Mouse (Mus musculus) urinary bladder, postnatal 4 days (tissue): ENCODE results near the gene Cecr2.
"Not testable (repeated sequence)": the region's sequence is repeated elsewhere in the genome, so short reads cannot be mapped to it uniquely, and the experiment has no call there.

ENCODE experiments used
- DNase-seq, 2 experiments: peaks; one replicate each; pipeline ENCODE4 v3.0.0; 2021 to 2022; ENCODE audit warnings: low spot score in 2 of 2

The Cecr2 gene

DNA sequence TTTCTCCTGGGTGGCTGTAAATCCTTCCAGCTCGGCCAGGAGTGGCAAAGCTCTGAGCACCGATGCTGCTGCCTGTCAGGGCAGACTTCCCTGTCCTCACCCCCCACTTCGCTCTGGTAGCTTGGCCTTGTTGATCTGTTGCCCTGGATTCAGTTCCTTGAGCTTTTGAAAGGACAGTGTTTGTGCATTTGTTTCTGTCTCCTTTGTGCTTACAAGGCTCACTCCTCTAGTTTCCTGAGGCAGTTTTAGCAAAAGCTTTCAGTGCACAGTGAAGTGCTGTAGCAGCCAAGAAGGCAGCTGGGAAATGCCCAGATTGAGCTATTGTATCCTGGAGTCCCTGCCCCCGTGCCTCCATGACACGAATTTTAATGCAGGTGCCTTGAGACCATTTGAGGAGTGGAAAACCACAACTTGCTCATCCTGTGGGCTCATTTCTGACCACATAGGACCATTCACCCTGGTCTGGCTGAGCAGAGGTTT is 107.0 kb downstream of the Cecr2 start, which contains the start of gene Slc25a18:
TSS of gene Slc25a18 (plus strand) at position 430 of the 480 bp plus-strand sequence.
- DNase-seq = no peak

DNA sequence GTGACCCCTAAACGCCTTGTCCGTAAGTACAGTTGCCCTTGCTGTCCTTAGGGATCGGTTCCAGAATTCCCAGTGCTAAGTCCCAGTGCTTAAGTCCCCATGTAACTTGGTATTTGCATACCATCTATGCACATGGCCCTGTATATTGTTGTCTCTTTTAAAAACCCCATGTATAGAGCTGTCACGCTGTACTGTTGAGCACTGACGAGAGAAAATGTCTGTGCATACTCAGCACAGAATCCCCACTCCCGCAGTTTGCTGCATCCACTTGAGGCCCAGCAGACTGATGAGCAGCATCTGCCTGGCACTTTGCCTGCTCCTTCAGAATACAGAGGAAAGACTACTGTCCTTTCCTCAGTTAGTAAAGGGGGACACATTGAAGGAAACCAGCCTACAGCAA is 107.6 kb downstream of the Cecr2 start:
- no peak for DNase-seq

DNA sequence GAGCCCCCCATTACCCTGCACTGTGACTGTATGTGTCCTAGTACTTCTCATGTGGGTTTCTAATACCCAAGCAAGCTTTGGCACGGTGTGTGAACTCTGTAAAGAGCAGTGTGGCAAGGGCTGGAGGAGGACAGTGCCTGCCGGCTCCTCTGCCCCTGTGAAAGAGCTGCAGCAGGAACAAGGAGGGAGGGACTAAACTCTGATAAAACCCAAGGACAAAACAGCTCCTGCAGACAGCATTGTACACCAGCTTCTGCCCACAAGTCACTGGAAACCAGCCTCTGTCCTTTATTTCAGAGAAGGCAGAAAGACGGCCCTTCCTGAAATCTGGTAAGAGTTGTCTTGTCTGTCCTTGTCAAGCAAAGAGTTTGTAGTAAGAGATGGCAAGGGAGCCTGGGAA is 110.1 kb downstream of the Cecr2 start:
- DNase-seq = no peak

- DNase-seq = no peak
These were observed 111.4 kb downstream of the Cecr2 start for GRCm38 (mm10) chr6:120777533-120777932.

GRCm38 (mm10) chr6:120778226-120778625 is 112.1 kb downstream of the Cecr2 start:
- DNase-seq = no peak

DNA sequence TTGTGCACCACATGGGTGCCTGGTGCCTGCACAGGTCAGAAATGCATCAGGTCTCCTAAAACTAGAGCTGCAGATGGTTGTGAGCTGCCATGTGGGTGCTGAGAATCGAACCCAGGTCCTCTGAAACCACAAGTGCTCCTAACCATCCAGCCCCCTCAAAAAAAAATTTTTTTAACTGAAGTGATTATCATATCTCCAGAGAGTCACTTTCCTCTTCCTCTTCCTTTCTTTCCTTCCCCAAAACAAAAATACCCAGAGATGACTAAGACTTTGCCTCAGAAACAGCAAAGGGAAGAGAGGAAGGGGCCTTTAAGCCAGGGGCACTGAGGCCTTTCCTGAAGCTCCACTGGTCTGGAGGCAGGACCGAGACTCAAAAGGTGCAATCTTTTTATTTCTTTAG is 116.8 kb downstream of the Cecr2 start:
- no peak for DNase-seq

DNA sequence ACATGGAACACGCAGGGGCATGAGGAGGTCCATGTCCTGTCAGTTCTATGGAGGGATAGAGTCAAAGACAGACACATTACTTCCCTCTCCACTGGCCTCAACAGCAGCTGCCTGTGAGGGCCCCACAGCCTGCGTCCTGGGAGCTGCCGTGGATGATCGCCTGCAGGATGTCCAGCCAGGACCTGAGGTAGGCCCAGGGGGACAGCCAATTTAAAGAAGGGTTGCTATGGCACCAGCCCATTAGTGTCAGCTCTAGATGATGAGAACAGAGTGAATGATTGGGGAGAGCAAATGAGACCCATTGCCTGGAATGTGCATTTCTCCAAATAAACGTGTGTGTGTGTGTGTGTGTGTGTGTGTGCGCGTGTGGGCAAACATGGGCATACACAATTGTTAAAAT is 118.2 kb downstream of the Cecr2 start:
- no peak for DNase-seq

- no peak for DNase-seq
These were observed 122.0 kb downstream of the Cecr2 start for GRCm38 (mm10) chr6:120788068-120788607.

GRCm38 (mm10) chr6:120788904-120789303 is 122.7 kb downstream of the Cecr2 start:
- DNase-seq = no peak

DNA sequence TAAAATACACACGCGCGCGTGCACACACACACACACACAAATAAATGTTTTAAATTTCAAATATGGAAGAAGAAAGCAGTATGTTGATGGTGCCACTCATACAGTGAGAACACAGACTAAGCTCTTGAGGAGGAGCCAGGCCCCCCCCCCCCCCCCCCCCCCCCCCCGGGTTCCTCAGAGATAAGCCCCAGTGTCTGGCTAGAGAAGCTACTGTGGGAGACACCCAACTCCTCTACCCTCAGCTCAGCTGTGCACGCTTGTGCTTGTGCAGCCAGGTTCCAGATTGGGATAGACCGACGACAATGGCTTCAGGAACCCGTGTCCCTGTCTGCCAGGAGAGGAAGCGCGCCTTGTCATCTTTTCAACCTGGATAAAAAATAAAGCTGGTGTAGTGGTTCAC is 124.0 kb downstream of the Cecr2 start:
- DNase-seq = no peak

DNA sequence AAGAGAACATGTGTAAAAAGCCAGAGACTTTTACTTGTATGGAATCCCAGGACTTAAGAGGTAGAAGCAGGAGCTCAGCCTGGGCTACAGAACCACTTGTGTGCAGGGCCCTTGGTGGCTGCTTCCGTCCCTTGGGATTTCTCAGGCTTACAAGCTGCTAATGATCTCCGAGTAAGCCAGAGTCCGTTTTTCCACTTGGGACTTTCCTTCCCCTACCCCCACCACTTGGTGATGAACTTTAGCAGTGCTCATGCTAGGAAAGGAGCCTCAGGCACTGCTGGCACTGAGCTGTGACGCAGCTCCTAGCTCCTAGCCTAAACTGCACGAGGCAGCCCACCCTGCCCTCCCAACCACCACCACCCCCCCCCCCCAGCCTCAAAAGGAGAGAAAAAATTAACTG is 124.5 kb downstream of the Cecr2 start:
- DNase-seq = no peak

GRCm38 (mm10) chr6:120792947-120793346 is 126.8 kb downstream of the Cecr2 start:
- DNase-seq = no peak

GRCm38 (mm10) chr6:120795422-120796086 is 129.4 kb downstream of the Cecr2 start:
- DNase-seq = no peak

DNA sequence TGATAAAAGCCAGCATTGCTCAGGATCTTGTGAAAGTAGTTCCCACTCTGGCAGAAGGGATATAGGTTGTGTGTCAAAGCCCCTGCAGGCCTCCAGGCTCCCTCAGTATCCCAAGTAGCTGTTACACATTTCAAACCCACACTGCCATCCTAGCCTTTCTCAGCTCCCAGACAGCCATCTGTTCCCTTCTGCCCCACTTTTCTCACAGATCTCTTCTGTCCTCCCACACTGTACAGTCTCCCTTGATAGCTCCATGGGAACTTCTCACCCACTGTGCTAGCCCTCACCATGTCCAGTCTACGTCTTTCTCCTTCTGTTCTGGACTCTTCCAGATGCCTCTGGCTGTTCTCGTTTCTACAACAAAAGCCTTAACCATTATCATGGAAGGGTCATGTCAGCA is 129.9 kb downstream of the Cecr2 start:
- DNase-seq = no peak

- DNase-seq = no peak
These were observed 131.8 kb downstream of the Cecr2 start for GRCm38 (mm10) chr6:120798019-120798418.

- DNase-seq = no peak
These were observed 132.7 kb downstream of the Cecr2 start for GRCm38 (mm10) chr6:120798905-120799304.

- DNase-seq = no peak
These were observed 133.4 kb downstream of the Cecr2 start for GRCm38 (mm10) chr6:120799581-120800041.

DNA sequence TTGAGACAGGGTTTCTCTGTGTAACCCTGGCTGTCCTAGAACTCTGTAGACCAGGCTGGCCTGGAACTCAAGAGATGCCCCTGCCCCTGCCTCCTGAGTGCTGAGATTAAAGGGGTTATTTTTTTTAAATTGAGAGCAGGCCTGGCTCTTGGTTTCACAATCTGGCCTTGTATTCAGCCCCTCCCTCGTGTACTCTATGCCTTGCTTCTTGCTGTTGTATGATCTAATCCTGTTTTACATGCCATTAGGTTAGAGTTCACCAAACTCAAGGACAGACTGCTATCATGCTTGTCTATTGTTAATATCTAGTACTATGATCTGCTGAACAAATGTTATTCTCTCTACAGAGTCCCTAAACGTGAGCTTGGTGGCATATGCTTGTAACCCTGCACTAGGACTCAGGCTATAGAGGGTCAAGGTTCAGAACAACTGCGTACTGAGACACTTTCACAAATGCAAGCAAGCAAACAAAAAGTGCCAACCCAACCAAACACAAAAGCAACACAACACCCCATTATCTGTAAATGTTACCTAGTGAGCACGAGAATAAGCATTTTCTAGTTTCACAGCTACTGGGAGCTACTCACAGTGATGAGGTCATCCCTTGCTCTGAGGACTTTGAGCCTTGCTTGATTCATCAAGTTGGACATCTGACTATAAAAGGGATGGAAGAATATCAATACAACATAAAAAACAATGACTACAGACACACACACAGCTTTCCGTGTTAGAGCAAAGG is 141.0 kb downstream of the Cecr2 start:
- DNase-seq = no peak

- DNase-seq = no peak
These were observed 141.5 kb downstream of the Cecr2 start for GRCm38 (mm10) chr6:120807738-120808081.

- DNase-seq = not testable (repeated sequence)
These were observed 145.8 kb downstream of the Cecr2 start for GRCm38 (mm10) chr6:120811999-120812398.

GRCm38 (mm10) chr6:120819294-120819693 is 153.1 kb downstream of the Cecr2 start:
- no peak for DNase-seq

- DNase-seq = no peak
These were observed 154.0 kb downstream of the Cecr2 start for GRCm38 (mm10) chr6:120820144-120820543.
